Comparison of ENCODE assay signal across 9 mouse cellular contexts in the genomic region with DNA sequence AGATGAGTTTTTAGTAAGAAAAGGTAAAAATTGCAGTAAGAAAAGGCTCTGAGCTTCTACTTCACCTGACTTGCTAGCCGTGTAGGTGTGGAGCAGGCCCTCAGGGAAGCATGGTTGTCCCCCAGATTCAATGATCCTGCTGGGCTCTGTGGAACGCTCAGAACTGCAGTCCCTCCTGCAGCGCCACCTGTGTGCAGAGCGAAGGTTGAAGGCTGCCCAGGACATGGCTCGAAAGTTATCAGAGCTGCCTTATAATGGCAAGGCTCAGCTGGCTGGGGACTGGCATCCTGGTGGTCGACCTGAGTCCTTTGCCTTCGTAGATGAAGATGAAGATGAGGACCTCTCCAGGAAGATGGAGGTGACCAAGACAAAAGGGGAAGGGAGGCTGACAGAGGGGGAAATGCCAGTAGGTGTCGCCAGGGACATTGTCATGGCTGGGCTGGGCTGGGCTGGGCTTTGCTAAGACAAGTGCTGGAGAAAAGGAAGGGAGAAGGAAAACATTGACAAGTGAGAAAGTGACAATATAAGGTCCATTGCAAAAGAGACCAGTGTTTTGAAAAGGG. TPM values are rescaled to one million over a fixed set of nuclear protein-coding genes. Genes with fewer than 3 reads are reported as not detected.
DNase-seq lines count a peak whose midpoint lies in the region; ATAC-seq and TF ChIP-seq lines count a peak whose summit lies in the region.
"Had no signal": no experiment of that assay in that cellular context is flagged by ENCODE, and none has a peak within 500 bp of the region (broad histone marks: within the 10 kb centered on the region; RNA-seq: fewer than 3 reads in every experiment).

No protein-coding gene starts in this region.

- H3K4me2 ChIP-seq in kidney, postnatal 0 days (ENCODE audit: low read length): no peak overlapping the region
- no peak overlapping the region for H3K4me2 ChIP-seq in kidney, embryonic 16.5 days (replicated peaks; ENCODE audit: low read depth, low read length)
- no peak overlapping the region for H3K4me2 ChIP-seq in stomach, postnatal 0 days (replicated peaks; ENCODE audit: low read depth)
- H3K4me2 ChIP-seq: embryonic facial prominence, embryonic 13.5 days had no signal

- 45% methylated on average over 8 of the region's 8 CpGs for WGBS in cerebellum, adult 2 months
- 46% methylated on average over 8 of the region's 8 CpGs for WGBS in kidney, postnatal 0 days
- WGBS in kidney, embryonic 16.5 days: 53% methylated on average over 8 of the region's 8 CpGs
- WGBS in stomach, postnatal 0 days: 48% methylated on average over 8 of the region's 8 CpGs

- no peak overlapping the region for H3K9ac ChIP-seq in kidney, postnatal 0 days (ENCODE audit: low read depth, low read length)
- H3K9ac ChIP-seq in kidney, embryonic 16.5 days (replicated peaks; ENCODE audit: low read length): no peak overlapping the region
- no peak overlapping the region for H3K9ac ChIP-seq in stomach, postnatal 0 days (ENCODE audit: low read length)
- H3K9ac ChIP-seq: embryonic facial prominence, embryonic 13.5 days had no signal

- ATAC-seq in kidney, postnatal 0 days (replicated peaks; ENCODE audit: low FRiP score, low read depth): no peak
- ATAC-seq in kidney, embryonic 16.5 days (ENCODE audit: low FRiP score, low TSS enrichment): no peak; the same call in 1 of the 2 replicates
- ATAC-seq in stomach, postnatal 0 days (ENCODE audit: low FRiP score, low TSS enrichment): no peak

- no peak for TF ChIP-seq EP300 in stomach, postnatal 0 days (optimal IDR thresholded peaks at IDR 0.05)

- peak; percentile 66 for TF ChIP-seq CTCF in cerebellum, adult 2 months (IDR thresholded peaks at IDR 0.05; ENCODE audit: borderline replicate concordance, insufficient read depth, low read depth, low read length)
- peak; percentile 52 for TF ChIP-seq CTCF in kidney, postnatal 0 days (IDR thresholded peaks at IDR 0.05; ENCODE audit: low read depth)
- peak; percentile 61 for TF ChIP-seq CTCF in stomach, postnatal 0 days (IDR thresholded peaks at IDR 0.05; ENCODE audit: low read depth)

- H3K36me3 ChIP-seq in kidney, postnatal 0 days (ENCODE audit: insufficient read depth, low read length): no peaks in the 10 kb centered on the region
- H3K36me3 ChIP-seq in kidney, embryonic 16.5 days (ENCODE audit: insufficient read depth, low read length): no peaks in the 10 kb centered on the region
- no peaks in the 10 kb centered on the region for H3K36me3 ChIP-seq in stomach, postnatal 0 days (ENCODE audit: control insufficient read depth, insufficient read depth, low read length)
- H3K36me3 ChIP-seq: embryonic facial prominence, embryonic 13.5 days had no signal

- TF ChIP-seq POLR2A in cerebellum, adult 2 months (IDR thresholded peaks at IDR 0.05; ENCODE audit: borderline replicate concordance, insufficient read depth, low read length): no peak

- no peaks in the 10 kb centered on the region for H3K4me1 ChIP-seq in cerebellum, adult 2 months (ENCODE audit: control insufficient read depth, insufficient read depth, low read length)
- H3K4me1 ChIP-seq in kidney, postnatal 0 days (replicated peaks; ENCODE audit: insufficient read depth, low read length): no peaks in the 10 kb centered on the region
- no peaks in the 10 kb centered on the region for H3K4me1 ChIP-seq in kidney, embryonic 16.5 days (ENCODE audit: insufficient read depth, low read length)
- no peaks in the 10 kb centered on the region for H3K4me1 ChIP-seq in stomach, postnatal 0 days (replicated peaks; ENCODE audit: control insufficient read depth, insufficient read depth)
- H3K4me1 ChIP-seq: embryonic facial prominence, embryonic 13.5 days had no signal

- H3K4me3 ChIP-seq in cerebellum, adult 2 months (replicated peaks; ENCODE audit: insufficient read depth, low read depth, low read length): no peak overlapping the region
- H3K4me3 ChIP-seq in kidney, postnatal 0 days (replicated peaks; ENCODE audit: low read depth, low read length): no peak overlapping the region
- H3K4me3 ChIP-seq in kidney, embryonic 16.5 days (ENCODE audit: low read length): no peak overlapping the region
- H3K4me3 ChIP-seq in stomach, postnatal 0 days (ENCODE audit: low read depth, low read length): no peak overlapping the region
- H3K4me3 ChIP-seq: embryonic facial prominence, embryonic 13.5 days had no signal

- H3K27me3 ChIP-seq in cerebellum, adult 2 months (ENCODE audit: control insufficient read depth, insufficient read depth, low read length): no peaks in the 10 kb centered on the region
- H3K27me3 ChIP-seq in kidney, postnatal 0 days (ENCODE audit: insufficient read depth, low read length): no peaks in the 10 kb centered on the region
- H3K27me3 ChIP-seq in kidney, embryonic 16.5 days (ENCODE audit: insufficient read depth, low read length): no peaks in the 10 kb centered on the region
- no peaks in the 10 kb centered on the region for H3K27me3 ChIP-seq in stomach, postnatal 0 days (ENCODE audit: control insufficient read depth, insufficient read depth, low read length)
- H3K27me3 ChIP-seq: embryonic facial prominence, embryonic 13.5 days had no signal

- no peak overlapping the region for H3K27ac ChIP-seq in cerebellum, adult 2 months (ENCODE audit: insufficient read depth, low read length)
- H3K27ac ChIP-seq in kidney, postnatal 0 days: no peak overlapping the region
- no peak overlapping the region for H3K27ac ChIP-seq in kidney, embryonic 16.5 days (ENCODE audit: low read length)
- no peak overlapping the region for H3K27ac ChIP-seq in stomach, postnatal 0 days (replicated peaks)
- H3K27ac ChIP-seq: embryonic facial prominence, embryonic 13.5 days had no signal

- H3K9me3 ChIP-seq in kidney, postnatal 0 days (replicated peaks; ENCODE audit: low read length): no peaks in the 10 kb centered on the region
- H3K9me3 ChIP-seq in kidney, embryonic 16.5 days (ENCODE audit: low read length): no peaks in the 10 kb centered on the region
- H3K9me3 ChIP-seq in stomach, postnatal 0 days (ENCODE audit: control insufficient read depth, low read length): no peaks in the 10 kb centered on the region
- H3K9me3 ChIP-seq: embryonic facial prominence, embryonic 13.5 days had no signal

- peak in 1 of 2 experiments; percentile 51 for DNase-seq in cerebellum, adult 2 months
- no peak for DNase-seq in cerebellum, adult 9-11 months
- no peak for DNase-seq in kidney, postnatal 0 days (ENCODE audit: low spot score)
- DNase-seq in thymus, postnatal 14 days: peak; percentile 15
- DNase-seq in thymus, adult 18-20 months: no peak
- peak; percentile 51 for DNase-seq in stomach, postnatal 0 days (ENCODE audit: low spot score)
- no peak for DNase-seq in Muller cell, postnatal 12 days (ENCODE audit: inconsistent ontology term)

RNA-seq across cellular contexts. Expression of a gene that starts 14.5 kb away (rescaled TPM):
- polyA plus RNA-seq in cerebellum, adult 2 months (2012; rRNA removed): 102 and 117 TPM in 2 replicates
- polyA plus RNA-seq in kidney, postnatal 0 days (2015; fragmentation: Nextera tagmentation; extraction: Ambion mirVana): 0.05 TPM in 1 of 2 replicates, not detected in the other
- polyA plus RNA-seq in kidney, embryonic 16.5 days (2015; fragmentation: Nextera tagmentation; extraction: Ambion mirVana): 0.11 and 0.13 TPM in 2 replicates
- polyA plus RNA-seq in stomach, postnatal 0 days (2015; fragmentation: Nextera tagmentation; extraction: Ambion mirVana): 0.10 and 0.12 TPM in 2 replicates

RNA-seq across cellular contexts. Expression of a gene that starts 23.4 kb away (rescaled TPM):
- 11.5 and 13.4 TPM in 2 replicates for polyA plus RNA-seq in cerebellum, adult 2 months (2012; rRNA removed)
- 0.29 TPM in 1 of 2 replicates, not detected in the other for polyA plus RNA-seq in kidney, postnatal 0 days (2015; fragmentation: Nextera tagmentation; extraction: Ambion mirVana)
- polyA plus RNA-seq in kidney, embryonic 16.5 days (2015; fragmentation: Nextera tagmentation; extraction: Ambion mirVana): 0.17 and 0.29 TPM in 2 replicates
- polyA plus RNA-seq in stomach, postnatal 0 days (2015; fragmentation: Nextera tagmentation; extraction: Ambion mirVana): 0.06 and 0.12 TPM in 2 replicates

RNA-seq across cellular contexts. Expression of a gene that starts 39.5 kb away (rescaled TPM):
- 123 and 129 TPM in 2 replicates for polyA plus RNA-seq in cerebellum, adult 2 months (2012; rRNA removed)
- 92.9 and 103 TPM in 2 replicates for polyA plus RNA-seq in kidney, postnatal 0 days (2015; fragmentation: Nextera tagmentation; extraction: Ambion mirVana)
- 115 and 130 TPM in 2 replicates for polyA plus RNA-seq in kidney, embryonic 16.5 days (2015; fragmentation: Nextera tagmentation; extraction: Ambion mirVana)
- polyA plus RNA-seq in stomach, postnatal 0 days (2015; fragmentation: Nextera tagmentation; extraction: Ambion mirVana): 60.5 and 68.0 TPM in 2 replicates

RNA-seq across cellular contexts. Expression of a gene that starts 45.1 kb away (rescaled TPM):
- 26.1 and 31.3 TPM in 2 replicates for polyA plus RNA-seq in cerebellum, adult 2 months (2012; rRNA removed)
- 38.2 and 42.0 TPM in 2 replicates for polyA plus RNA-seq in kidney, postnatal 0 days (2015; fragmentation: Nextera tagmentation; extraction: Ambion mirVana)
- 70.6 and 71.2 TPM in 2 replicates for polyA plus RNA-seq in kidney, embryonic 16.5 days (2015; fragmentation: Nextera tagmentation; extraction: Ambion mirVana)
- 20.2 and 21.6 TPM in 2 replicates for polyA plus RNA-seq in stomach, postnatal 0 days (2015; fragmentation: Nextera tagmentation; extraction: Ambion mirVana)

RNA-seq across cellular contexts. Expression of a gene that starts 48.1 kb away (rescaled TPM):
- not detected in 2 replicates for polyA plus RNA-seq in cerebellum, adult 2 months (2012; rRNA removed)
- 7.0 and 7.1 TPM in 2 replicates for polyA plus RNA-seq in kidney, postnatal 0 days (2015; fragmentation: Nextera tagmentation; extraction: Ambion mirVana)
- 4.6 and 4.9 TPM in 2 replicates for polyA plus RNA-seq in kidney, embryonic 16.5 days (2015; fragmentation: Nextera tagmentation; extraction: Ambion mirVana)
- polyA plus RNA-seq in stomach, postnatal 0 days (2015; fragmentation: Nextera tagmentation; extraction: Ambion mirVana): 24.6 and 28.2 TPM in 2 replicates

Comparison
In these comparisons a context has a peak if more than half of its experiments do, and no peak if none do; other contexts are left out.
1. DNase-seq: peak in thymus, postnatal 14 days (single experiment) and stomach, postnatal 0 days (single experiment); none in cerebellum, adult 9-11 months (single experiment), kidney, postnatal 0 days (single experiment), thymus, adult 18-20 months (0 of 2) and Muller cell, postnatal 12 days (single experiment).
2. RNA of a gene that starts 14.5 kb away (polyA plus RNA-seq): 102 to 117 TPM in cerebellum, adult 2 months; 0.10 to 0.12 TPM in stomach, postnatal 0 days, 0.11 to 0.13 TPM in kidney, embryonic 16.5 days and 0.05 TPM in kidney, postnatal 0 days; every median in the first group is over 10 times any median in the second.
3. Peak in every context shown above with its lines, with median percentiles within 50 percentile points of each other: CTCF ChIP-seq.